Mouse (Mus musculus): ENCODE results near the gene Ccdc83.

DNA sequence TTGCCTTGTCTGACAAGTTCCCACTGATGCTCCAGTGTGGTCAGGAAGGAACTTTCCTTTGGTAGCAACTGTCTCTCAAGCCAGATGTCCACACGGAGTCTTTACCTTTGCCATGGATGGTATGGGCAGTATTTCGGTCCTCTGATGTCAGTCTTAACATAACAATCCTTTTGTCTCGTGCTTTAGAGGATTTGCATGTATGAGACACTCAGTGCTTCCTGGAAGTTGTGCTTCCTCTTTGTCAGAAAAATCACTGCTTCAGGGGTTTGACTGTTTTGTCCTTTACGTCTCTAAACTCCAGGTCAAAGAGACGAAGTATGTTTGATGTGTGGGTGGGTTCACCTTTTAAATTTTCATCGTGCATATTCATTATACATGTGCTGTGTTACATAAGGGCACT lies 26.3 kb upstream of the Ccdc83 start:
- no peak for TF ChIP-seq CTCF (IDR thresholded peaks at IDR 0.05)
- no peak for TF ChIP-seq EP300 (IDR thresholded peaks at IDR 0.05)
